Mouse (Mus musculus) spleen, adult 12 weeks (tissue): ENCODE results near the gene Blvrb.

ENCODE experiments used
- DNase-seq: peaks from one replicate; pipeline ENCODE4 v3.0.0; 2022; ENCODE audit warnings: low spot score

Blvrb gene

DNA sequence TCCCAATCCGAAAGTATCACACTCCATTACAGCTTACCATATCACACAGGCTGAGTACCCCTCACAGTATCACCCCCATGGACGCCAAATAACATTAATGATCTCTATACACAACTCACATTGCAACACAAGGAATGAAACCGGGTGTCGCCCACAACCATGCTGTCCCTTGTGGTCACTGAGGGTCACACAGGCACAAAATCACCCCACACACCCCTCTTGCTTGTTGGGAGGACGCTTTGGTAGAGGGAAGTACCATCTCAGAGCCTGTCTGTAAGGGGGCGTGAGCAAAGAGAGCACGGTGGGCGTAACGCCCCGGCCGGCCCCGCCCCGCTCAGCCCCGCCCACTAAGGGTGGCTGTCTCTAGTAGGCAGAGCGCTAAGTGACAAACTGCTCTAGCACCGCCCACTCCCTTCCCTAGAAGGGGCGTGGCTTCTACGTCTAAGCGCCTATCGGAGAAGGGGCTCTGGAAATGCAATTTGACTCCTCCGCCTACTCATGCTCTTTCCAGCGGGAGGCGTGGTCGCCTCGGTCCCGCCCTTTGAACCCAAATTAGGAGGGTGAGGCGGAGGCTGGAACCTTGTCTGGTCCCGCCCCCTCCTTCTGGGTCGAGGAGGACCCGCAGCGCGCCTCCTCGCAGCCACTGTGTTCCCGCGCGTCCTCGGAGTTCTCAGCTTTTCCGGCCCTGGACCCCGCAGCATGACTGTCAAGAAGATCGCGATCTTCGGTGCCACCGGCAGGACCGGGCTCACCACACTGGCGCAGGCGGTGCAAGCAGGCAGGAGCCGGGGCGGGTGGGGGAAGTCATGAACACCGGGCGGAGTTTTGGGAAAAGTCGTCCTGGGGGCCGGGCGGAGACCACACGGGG, at the start of gene Blvrb, which contains the start of gene Sptbn4:
TSS of gene Blvrb (plus strand) at position 560 of the 868 bp plus-strand sequence.
TSS of gene Sptbn4 (minus strand) at position 268 of the 868 bp plus-strand sequence.
- DNase-seq, result peak; percentile 97

DNA sequence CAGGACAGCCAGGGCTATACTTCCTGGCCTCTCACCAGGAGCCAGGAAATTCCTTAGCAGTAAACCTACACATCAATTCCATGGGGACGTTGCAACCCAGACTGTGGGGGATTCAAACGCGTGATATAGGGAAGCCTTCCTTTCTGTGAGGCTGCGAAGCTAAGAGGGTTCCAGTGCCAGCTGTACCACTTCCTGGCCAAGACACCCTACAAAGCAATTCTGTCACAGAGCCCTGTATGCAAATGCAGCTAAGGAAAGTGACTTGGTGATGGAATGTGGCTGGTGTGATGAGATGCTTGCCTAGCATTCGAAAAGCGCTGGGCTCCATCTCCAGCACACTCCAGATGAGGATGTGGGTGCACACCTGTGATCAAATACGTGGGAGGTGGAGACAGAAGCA, 47.2 kb upstream of the Blvrb start:
- no peak for DNase-seq

DNA sequence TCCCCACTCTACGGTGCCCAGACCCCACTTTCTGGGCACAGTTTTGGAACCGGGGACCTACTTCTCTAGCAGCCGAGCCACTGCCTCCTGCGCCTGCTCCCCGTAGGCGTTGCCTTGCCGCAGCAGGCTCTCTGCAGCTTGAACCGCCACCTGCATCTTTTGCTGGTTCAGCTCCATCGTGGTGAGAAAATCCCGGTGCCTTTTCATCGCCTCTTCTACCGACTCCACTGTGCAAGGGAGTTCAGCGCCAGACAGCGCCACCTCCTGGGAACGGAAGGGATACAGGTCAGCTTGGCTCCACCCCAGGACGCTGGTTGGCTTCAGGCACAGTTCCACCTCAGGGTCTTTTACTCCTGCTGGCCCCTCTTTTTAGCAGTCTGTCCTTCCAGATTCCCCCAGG, 45.1 kb upstream of the Blvrb start:
- DNase-seq, result peak; percentile 21

DNA sequence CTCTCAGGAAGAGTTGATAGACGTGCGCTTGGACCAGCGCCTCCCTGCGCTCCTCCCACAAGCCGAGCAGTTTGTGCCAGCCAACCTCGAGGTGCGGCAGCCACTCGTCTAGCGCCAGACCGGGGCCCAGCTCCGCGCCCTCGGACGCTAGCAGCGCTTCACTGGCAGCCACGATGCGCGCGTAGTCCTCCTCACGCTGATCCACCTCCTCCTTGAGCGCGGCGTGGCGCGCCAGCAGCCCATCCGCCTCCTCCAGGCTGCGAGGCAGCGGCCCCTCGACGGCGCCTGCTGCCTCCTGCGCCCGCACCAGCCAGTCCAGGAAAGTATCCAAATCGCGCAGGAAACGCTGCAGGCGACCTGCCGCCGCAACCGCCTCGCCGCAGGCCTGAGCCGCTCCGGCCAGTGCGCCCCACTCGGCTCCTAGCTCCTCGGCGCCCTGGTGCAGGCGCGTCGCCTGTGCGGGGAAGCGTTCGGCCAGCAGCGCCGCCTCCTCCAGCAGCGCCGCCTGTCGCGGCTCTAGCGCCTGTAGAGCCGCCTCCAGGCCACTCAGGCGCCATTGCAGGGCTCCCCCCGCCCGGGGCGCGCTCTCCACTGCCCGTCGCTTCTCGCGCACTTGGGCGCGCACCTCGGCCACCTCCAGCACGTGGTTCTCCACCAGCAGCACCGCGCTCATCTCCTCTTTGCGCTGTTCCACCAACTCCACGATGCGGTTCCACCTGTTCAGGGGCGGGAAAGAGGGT, 43.4 kb upstream of the Blvrb start:
- no peak for DNase-seq

DNA sequence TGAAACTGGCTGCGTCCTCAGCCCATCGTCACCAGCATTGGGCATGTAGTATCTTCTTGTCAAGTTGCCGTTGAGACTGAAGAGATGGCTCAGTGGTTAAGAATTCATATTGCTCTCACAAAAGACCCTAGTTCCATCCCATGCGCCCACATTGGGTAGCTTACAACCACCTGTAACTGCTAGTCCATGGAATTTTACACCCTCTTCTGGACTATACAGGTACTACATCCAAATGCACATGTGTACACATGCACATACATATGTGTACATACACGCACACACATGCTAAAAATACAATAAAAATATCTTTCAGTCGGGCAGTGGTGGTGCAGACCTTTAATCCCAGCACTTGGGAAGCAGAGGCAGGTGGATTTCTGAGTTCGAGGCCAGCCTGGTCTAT, 41.3 kb upstream of the Blvrb start:
- no peak for DNase-seq

DNA sequence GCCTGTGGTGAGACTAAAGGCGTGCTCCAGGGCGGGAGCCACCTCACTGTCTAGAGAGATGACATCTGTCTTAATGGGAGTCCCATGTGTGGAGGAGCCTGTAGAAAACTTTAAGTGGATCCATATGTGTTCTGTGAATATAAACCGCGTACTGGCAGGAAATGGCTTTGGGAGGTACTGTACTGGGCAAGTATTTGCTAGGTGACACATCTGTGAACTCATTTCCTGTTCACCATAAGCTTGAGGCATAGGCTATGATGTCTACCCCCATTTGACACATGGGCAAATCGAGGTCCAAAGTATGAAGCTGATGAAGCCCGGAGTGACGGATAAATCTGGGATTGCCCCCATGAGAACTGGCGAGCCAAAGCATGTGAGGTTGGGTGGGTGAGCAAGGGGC, 40.0 kb upstream of the Blvrb start:
- DNase-seq, result no peak

DNA sequence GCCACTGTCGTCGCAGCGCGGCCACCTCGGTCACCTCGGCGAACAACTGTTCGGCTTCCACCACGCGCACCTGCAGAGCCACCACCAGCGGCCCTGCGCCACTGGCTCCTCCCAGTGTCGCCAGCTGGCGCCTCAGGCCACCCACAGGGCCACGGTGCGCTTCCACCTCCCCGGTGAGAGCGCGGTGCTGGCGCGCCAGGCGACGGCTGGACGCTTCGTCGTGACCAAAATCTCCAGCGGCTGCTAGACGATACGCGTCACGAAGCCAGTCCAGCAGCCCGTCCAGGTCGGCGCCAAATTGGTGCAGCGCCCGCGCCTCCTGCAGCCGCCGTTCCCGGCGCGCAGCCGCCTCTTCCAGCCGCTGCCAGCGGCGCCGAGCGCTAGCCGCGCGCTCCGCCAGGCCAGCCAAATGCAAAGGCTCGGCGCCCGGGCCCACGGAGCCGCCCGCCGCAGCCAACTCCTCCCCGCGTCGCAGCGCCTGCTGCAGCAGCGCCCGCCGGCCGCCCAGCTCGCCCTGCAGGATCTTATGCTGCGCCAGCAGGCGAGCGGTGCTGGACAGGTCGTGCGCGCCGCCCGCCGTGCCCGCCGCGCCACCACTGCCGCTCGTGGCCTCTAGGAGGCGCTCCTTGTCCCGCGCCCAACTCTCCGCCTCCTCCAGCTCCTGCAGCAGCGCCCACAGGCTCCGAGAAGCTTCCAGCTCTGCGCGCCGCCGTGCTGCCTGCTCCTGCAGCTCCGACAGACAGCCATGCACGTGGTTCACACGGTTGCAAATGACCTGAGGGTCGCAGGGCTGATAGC, 39.2 kb upstream of the Blvrb start:
- DNase-seq, result peak; percentile 37

DNA sequence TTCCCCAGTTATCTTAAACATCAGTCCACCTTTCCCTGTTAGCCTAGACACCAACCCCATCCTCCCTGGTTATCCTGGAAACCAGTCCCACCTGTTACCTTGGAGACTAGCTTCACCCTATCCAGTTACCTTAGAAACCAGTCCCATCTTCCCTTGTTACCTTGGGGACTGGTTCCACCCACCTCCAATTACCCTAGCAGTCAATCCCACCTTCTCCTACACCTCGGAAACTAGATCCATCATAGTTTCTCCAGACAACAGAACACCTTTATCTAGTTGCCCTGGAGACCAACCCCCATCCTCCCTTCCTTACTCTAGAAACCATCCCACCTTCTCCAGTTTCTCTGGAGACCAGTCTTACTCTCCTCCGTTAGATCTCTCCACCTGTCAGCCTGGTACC, 30.6 kb upstream of the Blvrb start:
- DNase-seq, result no peak

DNA sequence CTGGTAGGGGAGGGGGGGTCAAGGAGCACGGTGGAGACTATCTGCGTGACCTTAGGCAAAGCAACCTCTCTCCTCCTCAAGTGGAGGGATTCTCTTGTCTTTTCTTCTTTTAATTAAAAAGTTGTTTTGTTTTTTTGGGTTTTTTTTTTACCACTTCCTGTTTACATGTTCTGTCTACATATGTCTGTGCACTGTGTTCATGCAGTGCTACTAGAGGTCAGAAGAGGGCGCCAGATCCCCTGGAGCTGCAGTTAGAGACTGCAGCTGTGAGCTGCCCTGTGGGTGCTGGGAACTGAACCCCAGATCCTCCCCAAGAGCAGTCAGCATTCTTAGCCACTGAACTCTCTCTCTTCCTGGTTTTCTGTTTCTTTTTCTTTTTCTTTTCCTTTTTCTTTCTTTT, 28.7 kb upstream of the Blvrb start:
- no peak for DNase-seq

DNA sequence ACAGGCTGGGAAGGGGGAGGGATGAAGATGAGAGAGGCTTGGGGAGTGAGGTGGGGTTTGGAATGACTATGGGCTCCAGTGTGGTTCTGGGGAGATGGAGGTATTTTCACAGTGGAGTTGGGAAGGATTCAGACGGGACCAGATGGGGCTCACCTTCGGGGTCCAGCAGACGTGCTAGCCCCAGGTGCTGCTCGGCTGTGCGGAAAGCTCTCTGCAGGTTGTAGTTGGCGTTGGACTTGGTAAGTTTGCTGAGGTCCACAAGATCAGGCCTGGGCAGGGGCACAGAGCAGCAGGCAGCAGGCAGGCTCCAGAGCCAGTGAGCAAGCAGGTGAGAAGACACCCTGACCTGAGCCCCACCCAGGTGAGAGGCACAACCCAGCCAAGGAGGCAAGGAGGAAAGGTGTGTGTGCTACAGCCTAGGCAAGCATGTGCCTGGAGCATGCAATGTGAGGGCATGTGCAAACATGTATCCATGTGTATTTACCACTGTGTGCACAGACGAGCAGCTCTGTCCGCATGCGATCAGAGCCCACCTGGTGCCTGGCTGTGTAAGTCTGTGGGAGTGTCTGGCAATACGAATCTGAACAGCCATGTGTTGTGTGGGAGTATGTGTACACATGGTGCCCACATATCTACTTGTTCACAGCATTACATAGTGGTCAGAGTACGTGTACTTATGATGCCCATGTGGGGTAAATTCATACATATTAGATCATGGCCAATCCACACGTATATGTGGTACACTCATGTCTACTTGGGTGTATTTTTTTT, 24.0 kb upstream of the Blvrb start:
- DNase-seq, result no peak

DNA sequence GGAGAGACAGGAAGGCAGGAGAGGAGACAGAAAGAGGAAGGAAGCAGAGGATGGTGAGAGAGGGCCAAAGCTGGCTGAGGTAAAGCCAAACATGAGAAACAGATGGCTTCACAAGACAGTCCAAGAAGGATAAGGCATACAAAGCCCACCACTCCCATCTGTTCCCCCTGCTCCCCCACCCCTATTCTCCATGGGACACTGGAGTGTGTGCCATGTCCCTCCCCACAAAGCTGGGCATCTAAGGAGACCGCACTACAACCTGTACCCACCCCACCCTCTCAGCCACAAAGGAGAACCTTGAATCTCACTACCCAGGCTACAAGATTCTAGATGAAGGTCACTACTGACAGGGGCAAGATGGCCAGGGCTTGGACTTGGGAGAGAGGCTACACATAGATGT, 20.4 kb upstream of the Blvrb start:
- no peak for DNase-seq

DNA sequence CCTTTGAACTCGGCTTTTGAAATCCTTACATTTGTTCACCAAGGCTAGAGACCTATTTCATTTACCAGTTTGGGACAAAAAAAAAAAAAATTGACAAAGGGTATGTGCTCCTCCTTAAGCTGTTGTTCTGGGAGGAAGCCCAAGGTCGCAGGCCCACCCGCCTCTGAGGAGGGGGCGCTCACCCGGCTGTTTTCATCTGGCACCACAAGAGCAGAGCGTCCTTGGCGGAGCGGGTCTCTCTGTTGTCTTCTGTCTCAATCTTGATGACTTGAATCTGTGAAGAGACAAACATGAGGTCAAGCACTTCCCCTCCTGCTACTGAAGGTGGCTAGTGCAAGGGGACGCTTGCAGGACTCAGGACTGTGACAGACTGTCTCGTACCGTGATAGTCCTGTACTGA, 19.8 kb upstream of the Blvrb start:
- DNase-seq, result no peak

DNA sequence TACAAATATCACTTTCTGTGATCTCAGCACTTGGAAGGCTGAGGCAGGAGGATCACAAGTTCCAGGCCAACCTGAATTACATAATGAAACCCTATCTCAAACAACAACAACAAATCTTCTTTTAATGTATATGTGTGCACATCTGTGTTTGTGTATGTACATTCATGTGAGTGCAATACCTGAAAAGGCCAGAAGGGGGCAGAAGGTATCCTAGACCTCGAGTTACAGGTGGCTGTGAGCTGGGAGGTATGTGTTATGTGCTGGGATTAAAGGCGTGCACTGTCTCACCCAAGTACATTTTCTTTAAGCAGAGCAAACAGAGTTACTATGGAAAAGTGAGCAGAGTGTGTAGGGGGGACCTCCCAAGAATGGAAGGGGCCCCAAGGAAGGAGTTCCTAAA, 18.6 kb upstream of the Blvrb start:
- DNase-seq, result no peak

DNA sequence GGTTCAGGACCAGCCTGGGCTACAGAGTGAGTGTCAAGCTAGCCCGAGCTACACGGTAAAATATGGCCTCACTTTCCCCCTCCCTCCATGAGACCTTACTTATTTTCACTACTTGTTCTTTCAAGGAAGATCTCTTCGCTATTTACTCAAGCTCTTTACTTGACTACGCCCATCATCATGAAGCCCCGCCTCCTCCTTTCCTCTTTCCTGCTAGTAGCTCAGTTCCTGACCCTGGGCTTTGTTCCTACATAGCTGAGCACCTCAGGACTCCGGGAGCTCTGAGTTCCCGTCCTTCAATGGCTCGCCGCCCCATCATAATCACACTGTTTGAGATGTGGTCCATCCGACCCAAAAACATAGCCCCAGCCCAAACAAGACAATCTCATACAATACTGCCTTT, 14.4 kb upstream of the Blvrb start:
- no peak for DNase-seq

DNA sequence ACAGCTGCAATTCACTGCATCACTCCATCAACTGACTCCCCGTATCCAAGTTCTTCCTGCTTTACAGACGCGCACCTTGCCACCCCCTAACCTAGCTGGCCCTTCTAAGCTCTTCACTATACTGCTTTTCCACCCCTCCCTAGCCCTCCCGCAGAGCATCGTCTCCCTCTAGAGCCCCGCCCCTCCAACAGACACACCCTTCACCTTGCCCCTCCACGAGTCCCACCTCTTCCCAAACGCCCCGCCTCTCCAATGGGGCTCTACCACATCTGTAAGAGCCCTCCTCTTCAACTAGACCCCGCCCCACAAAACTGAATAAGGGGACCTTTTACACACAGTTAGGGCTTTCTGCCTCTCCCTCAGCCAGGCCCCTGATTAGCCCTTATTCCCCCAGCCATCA, 14.0 kb upstream of the Blvrb start:
- DNase-seq, result no peak

DNA sequence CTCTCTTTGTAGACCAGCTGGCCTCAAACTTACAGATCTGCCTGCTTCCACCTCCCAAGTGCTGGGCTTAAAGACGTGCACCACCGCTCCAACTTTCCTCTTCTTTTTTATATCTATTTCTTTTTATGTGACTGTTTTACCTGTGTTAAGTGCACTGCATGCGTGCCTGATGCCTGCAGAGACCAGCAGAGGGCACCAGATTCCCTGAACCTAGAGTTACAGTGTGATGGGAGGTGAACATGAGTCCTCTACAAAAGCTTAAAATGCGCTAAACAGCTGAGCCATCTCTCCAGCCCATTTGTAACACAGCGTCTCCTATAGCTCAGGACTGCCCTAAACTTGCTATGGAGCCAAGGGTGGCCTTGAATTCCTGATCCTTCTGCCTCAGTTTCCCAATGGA, 10.2 kb upstream of the Blvrb start:
- DNase-seq, result peak; percentile 56

DNA sequence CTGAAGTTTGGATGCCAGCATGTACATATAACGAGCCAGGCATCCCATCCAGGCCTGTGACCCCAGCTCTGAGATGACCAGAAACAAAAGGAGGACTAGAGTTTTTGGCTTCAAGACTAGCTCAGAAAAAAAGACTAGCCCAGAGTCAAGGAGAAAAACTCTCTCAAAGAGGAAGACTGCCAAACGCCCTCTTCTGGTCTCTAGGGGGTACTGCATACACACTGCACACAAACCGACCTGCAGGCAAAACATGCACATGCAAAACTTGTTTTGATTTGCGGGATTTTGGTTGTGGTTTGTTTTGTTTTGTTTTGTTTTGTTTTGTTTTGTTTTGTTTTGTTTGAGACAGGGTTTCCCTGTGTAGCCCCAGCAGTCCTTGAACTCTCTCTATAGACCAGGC, 7.8 kb upstream of the Blvrb start:
- no peak for DNase-seq

DNA sequence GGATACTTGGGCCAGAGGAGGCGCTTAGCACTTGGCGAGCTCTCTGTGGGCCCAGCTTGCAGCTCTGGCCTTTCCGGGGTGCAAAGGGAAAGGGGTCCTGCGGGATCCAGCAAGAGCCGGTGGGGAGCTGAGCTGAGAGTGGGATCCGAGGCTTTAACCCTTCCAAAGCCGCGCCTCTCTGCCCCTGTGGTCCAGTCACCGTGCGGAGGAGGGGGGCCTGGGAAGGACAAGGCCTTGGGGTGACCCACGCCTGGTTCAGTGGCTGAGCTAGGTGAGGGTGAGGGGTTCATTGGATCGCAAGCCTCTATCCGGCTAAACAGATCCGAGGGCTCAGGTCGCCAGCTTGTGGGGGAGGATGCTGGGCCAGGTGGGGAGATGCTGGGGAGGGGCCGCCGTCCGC, 1.7 kb upstream of the Blvrb start:
- no peak for DNase-seq

DNA sequence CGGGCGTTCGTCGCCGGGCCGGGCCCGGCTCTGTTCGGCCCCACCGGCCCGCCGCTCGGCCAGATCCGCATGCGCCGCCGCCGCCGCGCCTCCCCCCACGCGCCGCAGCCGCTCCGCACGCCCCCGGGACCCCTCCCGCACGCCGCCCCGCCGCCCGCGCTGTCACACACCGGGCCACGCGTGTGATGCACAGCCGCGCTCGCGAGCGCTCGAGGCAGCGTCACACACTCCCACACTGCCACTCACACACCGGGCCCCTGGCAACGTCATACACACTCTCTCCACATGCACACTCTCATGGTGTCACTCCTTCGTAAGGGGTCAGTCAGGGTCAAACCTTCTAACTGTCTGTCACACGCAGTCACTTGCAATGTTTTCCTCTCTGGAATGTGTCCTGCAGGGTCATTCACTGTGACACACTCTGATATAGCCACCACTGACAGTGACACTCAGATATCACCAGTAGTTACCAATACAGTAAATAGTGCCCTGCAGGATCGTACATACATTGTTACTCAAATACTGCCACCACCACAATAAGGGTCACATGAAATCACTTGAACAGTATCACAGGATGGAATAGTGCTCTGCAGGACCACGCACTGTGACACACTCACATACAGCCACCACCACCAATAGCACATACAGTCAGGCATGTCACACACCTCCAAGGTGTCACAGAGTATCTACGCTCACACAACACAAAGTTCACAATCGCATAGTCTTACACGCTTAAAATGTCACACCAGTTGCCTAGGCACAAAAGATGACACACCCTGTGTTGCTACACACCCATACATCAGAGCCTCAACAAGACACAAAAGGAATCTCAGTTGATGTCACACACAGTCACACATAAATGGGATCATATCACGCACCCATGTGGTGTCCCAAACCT, 1.0 kb upstream of the Blvrb start:
- DNase-seq, result no peak

DNA sequence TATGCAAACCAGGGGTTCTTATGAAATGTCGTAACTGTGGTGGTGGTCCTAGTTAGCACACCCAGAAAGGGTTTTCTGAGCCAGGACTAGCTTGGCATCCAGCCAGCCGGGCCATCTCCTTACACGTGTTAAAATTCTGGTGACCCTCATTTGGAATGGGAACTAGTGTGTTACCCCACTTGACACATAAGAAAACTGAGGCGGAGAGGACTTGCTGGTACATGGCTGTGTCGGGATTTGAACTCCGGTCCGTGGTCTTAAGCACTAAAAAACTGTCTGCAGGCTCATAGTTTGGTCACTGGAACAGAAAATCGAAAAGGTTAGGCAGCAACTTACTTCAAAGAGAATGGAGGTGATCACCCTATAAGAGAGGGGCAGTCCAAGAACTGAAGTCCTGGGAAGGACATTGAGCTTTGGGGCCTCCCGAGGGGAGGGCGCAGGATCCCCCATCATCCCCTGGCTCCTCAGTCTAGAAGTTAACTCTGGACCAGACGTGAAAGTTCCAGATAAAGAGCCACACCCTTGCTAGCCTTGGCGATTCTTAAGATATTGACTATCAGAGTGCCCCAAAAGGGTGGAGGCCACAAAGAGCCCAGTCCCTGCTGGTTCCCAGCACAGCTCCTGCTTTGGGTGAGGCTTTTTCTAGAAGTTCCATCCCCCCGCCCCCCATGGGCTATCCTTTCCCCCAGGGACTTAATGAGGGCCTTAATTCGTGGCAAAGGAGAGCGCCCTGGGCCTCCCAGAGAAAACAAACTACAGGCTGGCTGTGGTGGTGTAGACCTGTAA, 836 bp downstream of the Blvrb start:
- DNase-seq, result peak; percentile 62
